Comparison of ENCODE assay signal across 17 mouse cellular contexts in genomic region chr9:110662844-110663243, GRCm38 (mm10).
"Had no signal": no experiment of that assay in that cellular context is flagged by ENCODE, and none has a peak within 500 bp of the region (broad histone marks: within the 10 kb centered on the region; RNA-seq: fewer than 3 reads in every experiment).

No protein-coding gene starts in this region.

- H3K4me3 ChIP-seq: limb, embryonic 12.5 days; limb, embryonic 15.5 days; lung, embryonic 15.5 days; midbrain, embryonic 12.5 days had no signal

- ATAC-seq: inflammation-experienced regulatory T-cells, adult 6 months; intestine, embryonic 16.5 days; midbrain, embryonic 16.5 days had no signal

- H3K36me3 ChIP-seq: lung, embryonic 15.5 days; midbrain, embryonic 12.5 days had no signal

- H3K9me3 ChIP-seq: limb, embryonic 12.5 days; limb, embryonic 15.5 days; lung, embryonic 15.5 days; midbrain, embryonic 12.5 days had no signal

- H3K27me3 ChIP-seq: limb, embryonic 12.5 days; limb, embryonic 15.5 days; lung, embryonic 15.5 days; midbrain, embryonic 12.5 days had no signal

- H3K4me2 ChIP-seq: limb, embryonic 12.5 days; limb, embryonic 15.5 days; lung, embryonic 15.5 days; midbrain, embryonic 12.5 days had no signal

- DNase-seq: kidney, adult 18-20 months; kidney, adult 9 months; kidney, postnatal 14 days; kidney, postnatal 4 days; left cerebral cortex, postnatal 4 days; lung, postnatal 14 days; lung, postnatal 4 days; retina, postnatal 1 day; thymus, adult 18-20 months; thymus, postnatal 36 days had no signal

- H3K9ac ChIP-seq: limb, embryonic 12.5 days; limb, embryonic 15.5 days; lung, embryonic 15.5 days; midbrain, embryonic 12.5 days had no signal

- H3K27ac ChIP-seq: limb, embryonic 12.5 days; limb, embryonic 15.5 days; lung, embryonic 15.5 days; midbrain, embryonic 12.5 days had no signal
